Mouse (Mus musculus): ENCODE measurements around the gene Vps13d.
"Not testable (repeated sequence)": the region's sequence is repeated elsewhere in the genome, so short reads cannot be mapped to it uniquely, and the experiment has no call there.

The Vps13d gene

DNA sequence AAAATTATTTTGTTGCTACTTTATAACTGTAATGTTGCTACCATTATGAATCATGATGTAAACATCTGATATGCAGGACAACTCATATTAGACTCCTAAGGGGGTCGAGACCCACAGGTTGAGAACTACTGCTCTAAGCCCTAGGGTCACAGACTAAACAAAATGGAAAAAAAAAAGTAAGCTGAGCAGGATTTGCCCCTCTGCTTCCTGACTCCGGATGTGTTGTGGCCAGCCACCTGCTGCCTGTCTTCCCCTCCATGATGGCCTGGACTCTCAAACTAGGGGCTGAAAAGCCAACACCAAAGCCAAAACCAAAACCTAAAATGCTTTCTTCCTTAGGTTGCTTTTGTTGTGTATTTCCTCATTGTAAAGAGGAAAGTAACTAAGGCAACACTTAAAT lies 16.3 kb upstream of the Vps13d start:
- no peak for DNase-seq (ENCODE audit: low spot score in 2 of 2)

DNA sequence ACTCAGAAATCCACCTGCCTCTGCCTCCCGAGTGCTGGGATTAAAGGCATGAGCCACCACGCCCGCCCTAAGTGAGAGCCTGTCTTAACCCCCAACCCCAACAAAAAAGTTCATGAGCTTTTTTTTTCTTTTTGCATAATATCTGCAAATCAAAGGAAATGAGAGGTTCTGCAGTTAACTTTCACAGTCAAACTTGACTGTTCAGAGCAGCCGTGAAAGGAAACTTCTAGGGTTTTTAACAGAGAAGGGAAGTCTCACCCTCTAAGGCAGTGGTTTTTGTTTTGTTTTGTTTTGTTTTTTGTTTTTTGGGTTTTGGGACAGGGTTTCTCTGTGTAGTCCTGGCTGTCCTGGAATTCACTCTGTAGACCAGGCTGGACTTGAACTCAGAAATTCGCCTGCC lies 15.8 kb upstream of the Vps13d start:
- DNase-seq (ENCODE audit: low spot score in 2 of 2), result no peak

DNA sequence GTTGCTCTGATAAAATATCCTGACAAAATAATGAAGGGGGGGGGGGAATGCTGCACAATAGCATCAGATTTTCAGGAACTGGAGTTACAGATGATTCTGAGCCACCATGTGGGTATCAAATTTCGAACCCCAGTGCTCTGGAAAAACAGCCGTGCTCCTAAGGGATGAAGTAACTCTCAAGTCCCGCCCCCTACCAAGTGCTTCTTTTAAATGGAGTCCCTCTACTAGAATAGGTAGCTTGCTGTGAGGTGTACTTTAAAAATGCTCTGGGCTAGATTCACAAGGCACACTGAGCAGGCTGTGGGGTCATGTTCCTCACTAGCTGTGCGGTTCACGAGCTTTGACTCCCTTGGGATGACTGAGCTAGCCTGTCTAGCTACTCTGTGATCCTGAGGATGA lies 14.9 kb upstream of the Vps13d start:
- DNase-seq (ENCODE audit: low spot score in 2 of 2), result no peak

DNA sequence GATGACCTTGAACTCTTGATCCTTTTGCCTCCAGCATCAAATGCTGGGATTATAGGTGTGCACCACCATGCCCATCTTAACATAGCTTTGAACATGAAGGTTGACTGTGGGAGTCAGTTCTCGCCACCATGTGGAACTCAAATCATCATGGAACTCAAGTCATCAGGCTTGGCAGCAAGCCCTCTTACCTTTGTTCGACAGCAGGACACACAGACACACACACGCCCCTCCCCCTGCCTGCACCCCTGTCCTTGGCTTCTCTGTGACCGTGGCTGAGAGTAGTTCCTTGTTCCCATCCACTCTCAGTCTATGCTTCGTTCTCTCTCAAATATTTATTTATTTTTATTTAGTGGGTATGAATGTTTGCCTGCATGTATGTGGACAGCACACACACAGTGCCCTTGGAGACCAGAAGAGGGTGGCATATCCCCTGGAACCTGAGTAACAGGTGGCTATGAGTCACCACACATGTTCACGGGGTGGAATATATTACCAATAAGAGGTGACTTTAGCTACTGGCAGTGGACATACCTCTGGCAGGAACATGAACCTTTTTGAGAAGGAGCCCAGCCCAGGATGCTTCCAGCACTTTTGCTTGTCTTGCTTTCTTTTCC lies 14.4 kb upstream of the Vps13d start:
- no peak for DNase-seq (ENCODE audit: low spot score in 2 of 2)

- DNase-seq (ENCODE audit: low spot score in 2 of 2), result peak; percentile 59 to 65
These were observed 13.0 kb upstream of the Vps13d start for GRCm38 (mm10) chr4:145207718-145208371.

DNA sequence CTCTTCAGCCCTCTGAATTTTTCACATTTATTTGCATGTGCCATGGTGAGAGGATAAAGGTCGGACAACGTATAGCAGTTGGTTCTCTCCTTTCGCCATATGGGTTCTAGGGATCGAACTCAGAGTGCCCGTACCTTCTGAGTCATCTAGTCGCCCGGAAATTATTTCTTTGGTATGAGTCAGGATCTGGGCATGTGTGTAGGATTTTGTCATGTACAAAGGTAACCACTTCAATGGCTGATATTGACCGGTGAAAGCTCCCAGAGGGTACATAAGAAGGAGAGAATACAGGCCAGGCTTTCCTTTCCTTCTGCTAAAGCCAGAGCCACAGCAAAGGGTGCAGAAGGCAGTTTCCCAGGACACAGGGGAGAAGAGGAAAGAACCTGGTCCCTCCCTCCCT lies 10.0 kb upstream of the Vps13d start:
- no peak for DNase-seq (ENCODE audit: low spot score in 2 of 2)

GRCm38 (mm10) chr4:145203305-145203704 lies 8.5 kb upstream of the Vps13d start:
- DNase-seq (ENCODE audit: low spot score in 2 of 2), result no peak

- no peak for DNase-seq (ENCODE audit: low spot score in 2 of 2)
These were observed 6.6 kb upstream of the Vps13d start for GRCm38 (mm10) chr4:145201424-145201823.

DNA sequence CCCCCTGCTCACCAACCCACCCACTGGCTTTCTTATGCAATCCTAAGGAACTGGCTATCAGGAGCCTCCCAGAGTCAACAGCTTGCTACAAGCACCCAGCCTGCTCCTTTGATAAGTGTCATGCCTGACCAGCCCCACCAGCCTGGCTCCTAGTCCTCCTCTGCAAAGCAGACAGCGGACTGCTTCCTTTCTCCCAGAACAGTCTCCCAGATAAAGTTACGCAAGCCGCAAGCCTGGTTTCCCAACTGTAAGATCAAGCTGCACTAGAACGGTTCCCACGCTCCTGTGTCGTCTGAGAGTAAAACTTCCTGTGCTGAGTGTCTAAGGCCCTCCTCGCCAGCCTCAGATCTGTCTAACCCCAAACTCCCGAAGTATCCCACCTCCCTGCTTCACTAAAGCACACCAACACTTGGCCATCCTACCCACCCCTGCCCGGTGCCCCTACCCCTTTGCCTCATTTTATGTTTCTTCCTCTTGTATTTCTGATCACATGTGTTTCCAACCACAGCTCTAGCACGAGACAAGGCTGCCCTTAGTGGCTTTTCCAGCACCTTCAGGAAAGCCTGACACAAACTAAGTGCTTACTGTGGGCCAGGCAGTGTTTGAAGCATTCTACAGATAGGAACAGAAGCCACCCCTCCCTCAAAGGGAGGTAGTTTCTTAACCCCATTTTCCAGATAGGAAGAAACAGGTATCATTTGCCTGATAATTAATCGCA lies 5.3 kb upstream of the Vps13d start:
- no peak for DNase-seq (ENCODE audit: low spot score in 2 of 2)

GRCm38 (mm10) chr4:145196586-145196985 lies 1.8 kb upstream of the Vps13d start:
- no peak for DNase-seq (ENCODE audit: low spot score in 2 of 2)

GRCm38 (mm10) chr4:145195172-145195571 lies 367 bp upstream of the Vps13d start:
- no peak for DNase-seq (ENCODE audit: low spot score in 2 of 2)

- peak; percentile 42 to 51 for DNase-seq (ENCODE audit: low spot score in 2 of 2)
These were observed 754 bp downstream of the Vps13d start for GRCm38 (mm10) chr4:145193991-145194511.

DNA sequence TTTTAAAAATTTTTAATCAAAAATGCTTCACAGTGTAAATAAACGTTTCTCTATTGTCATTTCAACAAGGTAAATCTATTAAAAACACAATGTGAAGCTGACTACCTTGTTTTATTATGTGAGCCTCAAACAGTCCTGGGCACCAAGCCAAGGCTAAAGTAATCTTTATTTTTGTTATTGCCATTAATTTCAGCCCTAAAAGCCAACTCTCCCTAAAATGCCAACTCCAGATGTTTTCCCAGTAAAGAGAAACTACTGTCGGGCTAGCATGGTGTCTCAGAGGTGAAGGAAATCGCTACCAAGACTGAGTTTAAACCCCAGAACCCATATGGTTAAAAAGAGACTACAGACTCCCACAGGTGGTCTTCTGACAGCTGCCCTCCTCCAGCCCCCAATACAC lies 1.4 kb downstream of the Vps13d start:
- no peak for DNase-seq (ENCODE audit: low spot score in 2 of 2)

DNA sequence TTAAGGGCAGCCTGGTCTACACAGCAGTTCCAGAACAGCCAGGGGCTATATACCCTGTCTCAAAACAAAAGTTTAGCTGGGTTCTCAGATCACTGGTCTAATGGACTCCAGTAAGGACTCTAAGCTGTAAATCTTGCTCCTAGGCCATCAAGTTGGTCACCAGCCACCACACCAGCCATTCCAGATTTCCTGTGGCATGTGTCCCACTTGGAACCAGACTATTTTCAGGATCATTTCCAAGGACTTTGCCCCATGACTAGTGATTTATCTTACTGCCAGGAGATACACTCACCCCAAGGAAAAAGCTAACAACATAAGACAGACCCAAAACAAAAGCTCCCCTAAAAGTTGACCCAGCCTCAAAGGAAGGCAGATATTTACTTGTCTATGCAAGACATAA lies 2.1 kb downstream of the Vps13d start:
- no peak for DNase-seq (ENCODE audit: low spot score in 2 of 2)

- DNase-seq (ENCODE audit: low spot score in 2 of 2), result no peak
These were observed 6.2 kb downstream of the Vps13d start for GRCm38 (mm10) chr4:145188561-145188960.

DNA sequence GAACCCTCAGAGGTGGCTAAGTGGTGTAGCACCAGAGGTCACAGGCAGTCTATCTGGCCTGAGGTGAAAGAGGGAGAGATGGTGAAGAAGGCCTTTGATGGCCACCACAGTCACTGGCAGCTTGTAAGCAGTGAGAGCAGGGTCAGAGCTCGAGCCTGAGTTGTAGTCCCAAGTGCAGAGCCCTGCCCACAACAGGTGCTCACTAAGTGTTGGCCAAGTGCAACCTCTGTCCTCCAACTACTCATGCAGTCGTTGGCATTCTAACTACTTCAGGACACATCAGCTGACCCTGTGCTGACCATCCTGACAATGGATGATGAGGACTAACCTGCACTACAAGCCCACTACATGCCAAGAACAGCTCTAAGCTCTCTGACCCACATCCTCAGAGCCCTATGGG lies 7.2 kb downstream of the Vps13d start:
- DNase-seq (ENCODE audit: low spot score in 2 of 2), result no peak

- no peak for DNase-seq (ENCODE audit: low spot score in 2 of 2)
These were observed 15.8 kb downstream of the Vps13d start for GRCm38 (mm10) chr4:145178918-145179549.

GRCm38 (mm10) chr4:145165542-145165941 lies 29.3 kb downstream of the Vps13d start:
- DNase-seq (ENCODE audit: low spot score in 2 of 2), result not testable (repeated sequence)

DNA sequence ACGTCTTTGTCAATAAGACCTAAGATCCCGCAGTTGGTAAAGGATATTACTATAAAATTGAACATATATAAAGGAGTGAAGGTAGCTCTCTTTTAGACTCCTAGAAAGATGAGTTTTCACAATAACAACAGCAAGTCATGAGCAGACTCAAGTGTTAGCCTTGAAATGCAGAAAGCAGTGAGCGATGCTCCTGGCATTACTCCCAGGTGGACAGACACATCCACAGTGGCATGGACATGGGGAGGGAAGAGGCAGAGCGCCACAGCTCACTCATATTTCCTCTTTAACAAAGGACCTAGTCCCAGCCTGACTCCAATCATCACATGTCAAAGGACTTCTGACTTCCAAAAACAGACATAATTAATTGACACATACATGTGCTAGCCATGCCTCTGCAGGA lies 30.7 kb downstream of the Vps13d start:
- no peak for DNase-seq (ENCODE audit: low spot score in 2 of 2)

DNA sequence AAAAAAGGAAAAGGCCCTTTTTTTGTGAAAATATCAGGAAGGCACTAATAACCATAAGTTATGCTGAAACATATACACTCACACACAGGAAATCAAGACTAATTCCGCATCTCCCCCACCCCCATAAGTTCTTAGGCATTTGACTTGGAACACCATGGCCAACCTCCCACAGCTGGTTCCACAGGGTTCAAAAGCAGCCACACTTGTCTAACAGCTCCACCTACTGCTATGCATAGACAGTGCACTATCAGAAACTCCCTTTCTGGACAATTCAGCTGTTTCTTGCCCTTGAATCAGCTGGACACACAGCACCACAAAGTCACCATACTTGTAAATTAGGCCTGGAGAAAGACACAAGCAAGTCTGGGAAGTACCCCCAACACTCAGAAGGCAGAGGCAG lies 33.6 kb downstream of the Vps13d start:
- DNase-seq (ENCODE audit: low spot score in 2 of 2), result no peak

GRCm38 (mm10) chr4:145155956-145156355 lies 38.8 kb downstream of the Vps13d start:
- DNase-seq (ENCODE audit: low spot score in 2 of 2), result peak; percentile 45 to 46

GRCm38 (mm10) chr4:145151103-145151486 lies 43.7 kb downstream of the Vps13d start:
- no peak for DNase-seq (ENCODE audit: low spot score in 2 of 2)
